Mouse (Mus musculus) urinary bladder, postnatal 36 days (tissue): ENCODE measurements around the gene Prpf3.
A peak's percentile ranks its signal among the peaks of the same experiment; 100 is the strongest.
"Not testable (repeated sequence)": the region's sequence is repeated elsewhere in the genome, so short reads cannot be mapped to it uniquely, and the experiment has no call there.

Experiments
- DNase-seq, 2 experiments: peaks; one replicate each; pipeline ENCODE4 v3.0.0; 2022; ENCODE audit warnings: low spot score in 2 of 2, mixed read lengths in 1 of 2

The Prpf3 gene

GRCm38 (mm10) chr3:95855502-95856089, at the start of gene Prpf3:
Gene Prpf3 (minus strand): TSS chr3:95855885.
- DNase-seq: peak; percentile 93 to 94

- DNase-seq: no peak
These were observed 48.9 kb upstream of the Prpf3 start, which contains the start of gene Car14 for GRCm38 (mm10) chr3:95904568-95904967. Gene Car14 (minus strand): TSS chr3:95904691.

GRCm38 (mm10) chr3:95903753-95904502, 48.2 kb upstream of the Prpf3 start:
- no peak for DNase-seq

GRCm38 (mm10) chr3:95902643-95903042, 47.0 kb upstream of the Prpf3 start:
- DNase-seq: no peak

GRCm38 (mm10) chr3:95902373-95902625, 46.6 kb upstream of the Prpf3 start:
- no peak for DNase-seq

GRCm38 (mm10) chr3:95901616-95902372, 46.1 kb upstream of the Prpf3 start:
- no peak for DNase-seq

- no peak for DNase-seq
These were observed 44.3 kb upstream of the Prpf3 start for GRCm38 (mm10) chr3:95899800-95900524.

GRCm38 (mm10) chr3:95895501-95895900, 39.8 kb upstream of the Prpf3 start:
- DNase-seq: not testable (repeated sequence)

- DNase-seq: peak; percentile 34 to 65
These were observed 38.9 kb upstream of the Prpf3 start for GRCm38 (mm10) chr3:95894317-95895160.

- peak; percentile 93 to 97 for DNase-seq
These were observed 38.1 kb upstream of the Prpf3 start, which contains the start of gene Aph1a for GRCm38 (mm10) chr3:95893606-95894316. Gene Aph1a (plus strand): TSS chr3:95893969.

GRCm38 (mm10) chr3:95893126-95893525, 37.4 kb upstream of the Prpf3 start:
- no peak for DNase-seq

GRCm38 (mm10) chr3:95892066-95893052, 36.7 kb upstream of the Prpf3 start:
- DNase-seq: no peak

- peak in 1 of 2 experiments; percentile 31 for DNase-seq
These were observed 35.8 kb upstream of the Prpf3 start, which contains the start of gene BC028528 for GRCm38 (mm10) chr3:95891211-95892065. Gene BC028528 (minus strand): TSS chr3:95892005.

GRCm38 (mm10) chr3:95889664-95890063, 34.0 kb upstream of the Prpf3 start:
- no peak for DNase-seq

- no peak for DNase-seq
These were observed 31.9 kb upstream of the Prpf3 start for GRCm38 (mm10) chr3:95887596-95887995.

GRCm38 (mm10) chr3:95884400-95884799, 28.7 kb upstream of the Prpf3 start:
- no peak for DNase-seq

- DNase-seq: peak; percentile 49 to 67
These were observed 27.2 kb upstream of the Prpf3 start for GRCm38 (mm10) chr3:95882816-95883425.
